10 mouse cellular contexts compared by ENCODE assay signal in genomic region chr17:83955978-83956377, GRCm38 (mm10).
DNase-seq lines count a peak whose midpoint lies in the region; TF ChIP-seq lines count a peak whose summit lies in the region.
"Had no signal": no experiment of that assay in that cellular context is flagged by ENCODE, and none has a peak within 500 bp of the region (broad histone marks: within the 10 kb centered on the region; RNA-seq: fewer than 3 reads in every experiment).

No protein-coding gene starts in this region.

- intact Hi-C loops in gastrocnemius, adult 2 months (cut with DNase I): loop anchor here (5.0 kb wide), 1 partner anchor 39 kb away; no protein-coding TSS in a partner anchor

- peak overlapping the region; percentile 93 for H3K27ac ChIP-seq in gastrocnemius, adult 2 months
- H3K27ac ChIP-seq: macrophage had no signal

- no peak for DNase-seq in gastrocnemius, adult 2 months
- no peak for DNase-seq in gastrocnemius, adult 18-20 months (ENCODE audit: low spot score)
- DNase-seq in R1 (ENCODE audit: low read depth, low spot score): peak; percentile 89
- DNase-seq in kidney, adult 9 months: peak; percentile 89
- DNase-seq in lung, adult 18-20 months: peak; percentile 76 to 83
- DNase-seq in ovary, postnatal 36 days (ENCODE audit: low spot score): no peak
- no peak for DNase-seq in spleen, adult 12 weeks (ENCODE audit: low spot score)
- DNase-seq in gastrocnemius, postnatal 4 days (ENCODE audit: low spot score in 2 of 2): no peak
- DNase-seq: cerebellum, adult 9-10 months had no signal

- TF ChIP-seq CTCF in gastrocnemius, adult 2 months (IDR thresholded peaks at IDR 0.05): no peak

- H3K4me3 ChIP-seq in gastrocnemius, adult 2 months: no peak overlapping the region

Comparison
In these comparisons a context has a peak if more than half of its experiments do, and no peak if none do; other contexts are left out.
1. DNase-seq: peak in R1 (single experiment), kidney, adult 9 months (single experiment) and lung, adult 18-20 months (2 of 2); none in gastrocnemius, adult 2 months (single experiment), gastrocnemius, adult 18-20 months (single experiment), ovary, postnatal 36 days (single experiment), spleen, adult 12 weeks (single experiment) and gastrocnemius, postnatal 4 days (0 of 2).